18 mouse cellular contexts compared by ENCODE assay signal in genomic region chr9:87556953-87557394, GRCm38 (mm10).
DNase-seq lines count a peak whose midpoint lies in the region; ATAC-seq lines count a peak whose summit lies in the region.
"Had no signal": no experiment of that assay in that cellular context is flagged by ENCODE, and none has a peak within 500 bp of the region (broad histone marks: within the 10 kb centered on the region; RNA-seq: fewer than 3 reads in every experiment).

No protein-coding gene starts in this region.

- WGBS in heart, embryonic 11.5 days (ENCODE audit: insufficient replicate concordance), result 20% methylated on average over 8 of the region's 8 CpGs
- WGBS in neural tube, embryonic 15.5 days, result 28% methylated on average over 8 of the region's 8 CpGs
- WGBS in embryonic facial prominence, embryonic 14.5 days, result 10% methylated on average over 8 of the region's 8 CpGs
- 19% methylated on average over 8 of the region's 8 CpGs for WGBS in neural tube, embryonic 11.5 days

- H3K4me1 ChIP-seq in heart, embryonic 11.5 days (ENCODE audit: control insufficient read depth, insufficient read depth, low read length), result peaks cover 14% of the 10 kb centered on the region
- H3K4me1 ChIP-seq in neural tube, embryonic 15.5 days, result no peaks in the 10 kb centered on the region
- H3K4me1 ChIP-seq in embryonic facial prominence, embryonic 14.5 days (ENCODE audit: control insufficient read depth, insufficient read depth, low read length), result no peaks in the 10 kb centered on the region
- H3K4me1 ChIP-seq in neural tube, embryonic 11.5 days (ENCODE audit: control insufficient read depth, insufficient read depth, low read length), result no peaks in the 10 kb centered on the region
- H3K4me1 ChIP-seq: forebrain, embryonic 15.5 days had no signal

- no peak for DNase-seq in heart, postnatal 36 days
- DNase-seq in neural tube, embryonic 10.5 days (ENCODE audit: extremely low spot score, low spot score), result peak; percentile 35
- peak; percentile 29 for DNase-seq in embryonic facial prominence, embryonic 14.5 days (ENCODE audit: low spot score)
- DNase-seq in neural tube, embryonic 11.5 days (ENCODE audit: low spot score), result peak; percentile 32
- DNase-seq in gastrocnemius, postnatal 14 days, result no peak
- no peak for DNase-seq in testis, postnatal 14 days (ENCODE audit: low spot score)
- DNase-seq: cerebellum, adult 18-20 months; kidney, postnatal 25 days; layer of hippocampus, postnatal 36 days; liver; lung, adult 2 months; thymus, postnatal 25 days had no signal

- no peak overlapping the region for H3K9ac ChIP-seq in heart, embryonic 11.5 days (ENCODE audit: low read depth, low read length)
- H3K9ac ChIP-seq in neural tube, embryonic 15.5 days (replicated peaks), result no peak overlapping the region
- no peak overlapping the region for H3K9ac ChIP-seq in embryonic facial prominence, embryonic 14.5 days (ENCODE audit: low read depth, low read length)
- no peak overlapping the region for H3K9ac ChIP-seq in neural tube, embryonic 11.5 days (ENCODE audit: low read length)
- H3K9ac ChIP-seq: forebrain, embryonic 15.5 days had no signal

- no peaks in the 10 kb centered on the region for H3K36me3 ChIP-seq in heart, embryonic 11.5 days (ENCODE audit: control insufficient read depth, insufficient read depth, low read length)
- H3K36me3 ChIP-seq in neural tube, embryonic 15.5 days, result no peaks in the 10 kb centered on the region
- H3K36me3 ChIP-seq in embryonic facial prominence, embryonic 14.5 days (ENCODE audit: control insufficient read depth, insufficient read depth, low read length), result no peaks in the 10 kb centered on the region
- no peaks in the 10 kb centered on the region for H3K36me3 ChIP-seq in neural tube, embryonic 11.5 days (ENCODE audit: control insufficient read depth, insufficient read depth, low read length)
- H3K36me3 ChIP-seq: forebrain, embryonic 15.5 days; G1E had no signal

- intact Hi-C loops in heart, postnatal 36 days (cut with DNase I), result no loop called here
- intact Hi-C loops in gastrocnemius, postnatal 14 days (cut with DNase I; ENCODE audit: low total_unique reads), result no loop called here

- no peak overlapping the region for H3K4me2 ChIP-seq in heart, embryonic 11.5 days
- no peak overlapping the region for H3K4me2 ChIP-seq in neural tube, embryonic 15.5 days
- no peak overlapping the region for H3K4me2 ChIP-seq in embryonic facial prominence, embryonic 14.5 days (ENCODE audit: low read depth, low read length)
- no peak overlapping the region for H3K4me2 ChIP-seq in neural tube, embryonic 11.5 days (ENCODE audit: low read depth)
- H3K4me2 ChIP-seq: forebrain, embryonic 15.5 days had no signal

- ATAC-seq in heart, embryonic 11.5 days (replicated peaks; ENCODE audit: insufficient number of reproducible peaks, low FRiP score, low TSS enrichment), result no peak
- no peak for ATAC-seq in neural tube, embryonic 15.5 days (ENCODE audit: low FRiP score)
- ATAC-seq in embryonic facial prominence, embryonic 14.5 days (ENCODE audit: low read depth), result peak; percentile 41; the same call in 1 of the 2 replicates
- ATAC-seq in neural tube, embryonic 11.5 days (ENCODE audit: insufficient read depth, low FRiP score, low TSS enrichment), result peak; percentile 16; the same call in 1 of the 2 replicates
- ATAC-seq: forebrain, embryonic 15.5 days; inflammation-experienced regulatory T-cells, adult 6 months had no signal

- peak overlapping the region; percentile 0; the same call in 1 of the 2 replicates for H3K27ac ChIP-seq in heart, embryonic 11.5 days (ENCODE audit: low read depth, low read length)
- H3K27ac ChIP-seq in neural tube, embryonic 15.5 days (replicated peaks), result no peak overlapping the region
- H3K27ac ChIP-seq in embryonic facial prominence, embryonic 14.5 days (replicated peaks; ENCODE audit: low read depth, low read length), result no peak overlapping the region
- no peak overlapping the region for H3K27ac ChIP-seq in neural tube, embryonic 11.5 days (ENCODE audit: low read depth, low read length)
- H3K27ac ChIP-seq: forebrain, embryonic 15.5 days; macrophage had no signal

- no peaks in the 10 kb centered on the region for H3K27me3 ChIP-seq in heart, embryonic 11.5 days (ENCODE audit: control insufficient read depth, insufficient read depth, low read length)
- H3K27me3 ChIP-seq in neural tube, embryonic 15.5 days (replicated peaks), result no peaks in the 10 kb centered on the region
- no peaks in the 10 kb centered on the region; the same call in 1 of the 2 replicates for H3K27me3 ChIP-seq in embryonic facial prominence, embryonic 14.5 days (replicated peaks; ENCODE audit: control insufficient read depth, insufficient read depth, low read length)
- no peaks in the 10 kb centered on the region for H3K27me3 ChIP-seq in neural tube, embryonic 11.5 days (ENCODE audit: control insufficient read depth, insufficient read depth, low read length)
- H3K27me3 ChIP-seq: forebrain, embryonic 15.5 days had no signal

- H3K4me3 ChIP-seq in heart, embryonic 11.5 days (ENCODE audit: low read depth, low read length), result no peak overlapping the region
- H3K4me3 ChIP-seq in neural tube, embryonic 15.5 days (replicated peaks), result no peak overlapping the region
- H3K4me3 ChIP-seq in embryonic facial prominence, embryonic 14.5 days (ENCODE audit: low read depth, low read length), result no peak overlapping the region
- no peak overlapping the region for H3K4me3 ChIP-seq in neural tube, embryonic 11.5 days (ENCODE audit: low read depth, low read length)
- H3K4me3 ChIP-seq: forebrain, embryonic 15.5 days had no signal

- no peaks in the 10 kb centered on the region for H3K9me3 ChIP-seq in heart, embryonic 11.5 days (replicated peaks; ENCODE audit: control insufficient read depth, low read length)
- no peaks in the 10 kb centered on the region for H3K9me3 ChIP-seq in neural tube, embryonic 15.5 days (replicated peaks)
- H3K9me3 ChIP-seq in embryonic facial prominence, embryonic 14.5 days (ENCODE audit: control insufficient read depth, low read length), result no peaks in the 10 kb centered on the region
- H3K9me3 ChIP-seq in neural tube, embryonic 11.5 days (ENCODE audit: control insufficient read depth, low read length), result no peaks in the 10 kb centered on the region
- H3K9me3 ChIP-seq: forebrain, embryonic 15.5 days had no signal

Comparison
In these comparisons a context has a peak if more than half of its experiments do, and no peak if none do; other contexts are left out.
1. ATAC-seq: peak in embryonic facial prominence, embryonic 14.5 days (single experiment) and neural tube, embryonic 11.5 days (single experiment); none in heart, embryonic 11.5 days (single experiment) and neural tube, embryonic 15.5 days (single experiment).
2. DNase-seq: peak in neural tube, embryonic 10.5 days (single experiment), embryonic facial prominence, embryonic 14.5 days (single experiment) and neural tube, embryonic 11.5 days (single experiment); none in heart, postnatal 36 days (0 of 2), gastrocnemius, postnatal 14 days (single experiment) and testis, postnatal 14 days (single experiment).